Mouse (Mus musculus) embryonic fibroblast, embryonic 13.5 days (primary cell): ENCODE measurements around the gene Olfml2b.

ENCODE experiments used
- CTCF ChIP-seq: IDR thresholded peaks from 2 replicates; pipeline ENCODE4 v1.5.1; 2011; ENCODE audit warnings: mild to moderate bottlenecking, control low read depth, low read length, moderate library complexity, borderline replicate concordance; ENCODE audit not compliant: insufficient read depth
- POLR2A ChIP-seq: IDR thresholded peaks from 2 replicates; pipeline ENCODE4 v1.6.1; 2011; ENCODE audit warnings: low read depth, mild to moderate bottlenecking, control low read depth, low read length, moderate library complexity

GRCm38 (mm10) chr1:170729267-170729962 is 85.1 kb downstream of the Olfml2b start:
- no peak for TF ChIP-seq CTCF
- no peak for TF ChIP-seq POLR2A
